Mouse (Mus musculus) limb, embryonic 14.5 days (tissue): ENCODE data around the gene Fcor. TPM values are rescaled to one million over a fixed set of nuclear protein-coding genes. Genes with fewer than 3 reads are reported as not detected.

Source experiments
- ATAC-seq: fragments of 200-750 bp; cut with Nextera tagmentation; 2 replicates; pipeline ENCODE4 v1.8.0; 2017; ENCODE audit warnings: low read depth, moderate number of reproducible peaks, moderate TSS enrichment; ENCODE audit not compliant: low FRiP score
- DNase-seq: peaks from one replicate; pipeline ENCODE4 v3.0.0-alpha.2; 2015; ENCODE audit warnings: low spot score
- H3K27ac ChIP-seq: fragments of 300-500 bp; sonication (generic); replicated peaks from 2 replicates; pipeline ENCODE4 v1.5.1; 2014; ENCODE audit warnings: low read depth, mild to moderate bottlenecking, low read length, moderate library complexity, mixed read lengths
- H3K27me3 ChIP-seq: fragments of 300-500 bp; sonication (generic); 2 replicates; pipeline ENCODE4 v1.6.1; 2014; ENCODE audit warnings: low read length, mixed read lengths; ENCODE audit not compliant: control insufficient read depth, insufficient read depth
- H3K36me3 ChIP-seq: fragments of 300-500 bp; sonication (generic); 2 replicates; pipeline ENCODE4 v1.6.1; 2014; ENCODE audit warnings: mild to moderate bottlenecking, low read length, moderate library complexity, mixed read lengths; ENCODE audit not compliant: control insufficient read depth, insufficient read depth
- H3K4me1 ChIP-seq: fragments of 300-500 bp; sonication (generic); 2 replicates; pipeline ENCODE4 v1.6.1; 2014; ENCODE audit warnings: antibody characterized with exemption, low read length, mixed read lengths; ENCODE audit not compliant: control insufficient read depth, insufficient read depth
- H3K4me2 ChIP-seq: fragments of 300-500 bp; sonication (generic); replicated peaks from 2 replicates; pipeline ENCODE4 v1.6.1; 2014; ENCODE audit warnings: low read depth, mild to moderate bottlenecking, low read length, moderate library complexity; ENCODE audit not compliant: severe bottlenecking
- H3K4me3 ChIP-seq: fragments of 300-500 bp; sonication (generic); replicated peaks from 2 replicates; pipeline ENCODE4 v1.5.1; 2014; ENCODE audit warnings: low read length
- H3K9ac ChIP-seq: fragments of 300-500 bp; sonication (generic); 2 replicates; pipeline ENCODE4 v1.6.1; 2014; ENCODE audit warnings: mild to moderate bottlenecking, low read depth, low read length, moderate library complexity; ENCODE audit not compliant: severe bottlenecking
- H3K9me3 ChIP-seq: fragments of 300-500 bp; sonication (generic); 2 replicates; pipeline ENCODE4 v1.6.1; 2016; ENCODE audit warnings: low read length; ENCODE audit not compliant: control insufficient read depth
- POLR2A ChIP-seq: fragments of 200-500 bp; IDR thresholded peaks from 2 replicates; pipeline ENCODE4 v1.8.0; 2012; ENCODE audit warnings: inconsistent platforms, mild to moderate bottlenecking, moderate library complexity, borderline replicate concordance; ENCODE audit not compliant: insufficient read depth, insufficient read length; ENCODE audit errors: extremely low read depth
- WGBS: fragments of 180-500 bp; shearing (Covaris S2); extraction: QIAGEN DNeasy Blood & Tissue Kit; methylation state at CpG from one replicate; pipeline ENCODE4 v1.1.7; 2014; 5-methylcytosine and 5-hydroxymethylcytosine counted together
- polyA plus RNA-seq, 2 experiments: library from polyadenylated mRNA; depleted of rRNA in 1 of 2; stranded (reverse) in 1 of 2; unstranded in 1 of 2; fragments of >200 nt; fragmentation: Nextera tagmentation in 1 of 2; extraction: Ambion mirVana in 1 of 2; gene quantifications; 2 replicates each; pipeline versions ENCODE4 v1.2.1 to v1.2.3; 2012 to 2014

Gene Fcor
- polyA plus RNA-seq, 2 experiments, result 7.3 to 14.1 TPM

DNA sequence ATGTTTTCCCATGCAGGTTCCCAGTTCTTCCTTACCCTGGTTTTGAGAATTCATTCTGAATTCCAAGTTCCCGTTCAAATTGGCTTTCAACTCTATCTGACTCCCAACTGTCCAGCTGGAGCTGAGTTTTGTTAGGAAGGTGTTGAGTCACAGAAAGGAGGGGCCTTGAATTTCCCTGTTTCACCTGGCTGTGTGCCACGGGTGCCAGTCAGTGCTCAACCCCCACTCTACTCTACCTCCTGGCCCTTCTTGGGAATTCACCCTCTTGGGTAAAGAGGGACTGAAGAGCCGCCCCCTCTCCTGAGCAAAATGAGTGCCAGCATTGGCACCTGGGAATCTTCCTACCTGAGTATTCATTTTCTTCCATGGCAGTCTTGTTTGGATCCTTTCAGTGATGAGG lies 18.6 kb upstream of the Fcor start:
- no peak for DNase-seq
- Histone ChIP-seq H3K27me3 (no peaks in the 10 kb centered on the region), H3K4me3 (no peak overlapping the region)

DNA sequence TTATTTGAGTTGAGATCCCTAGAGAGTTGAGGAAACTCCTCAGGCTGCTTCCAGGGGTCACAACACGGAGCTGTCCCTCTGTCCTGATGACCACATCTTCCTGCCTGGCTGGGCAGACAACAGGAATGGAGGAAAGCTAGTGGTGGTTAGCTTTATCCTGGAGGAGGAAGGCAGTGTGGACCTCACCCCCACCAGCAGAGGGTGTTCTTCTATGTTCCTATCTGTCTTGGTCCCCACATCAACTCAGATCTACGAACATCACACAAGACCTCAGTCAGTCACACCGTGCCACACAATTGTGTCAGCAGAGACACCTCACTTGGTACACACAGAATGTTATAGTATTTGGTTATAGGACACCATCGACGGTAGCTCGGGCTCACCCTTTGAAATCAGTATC lies 15.4 kb upstream of the Fcor start:
- Histone ChIP-seq H3K9me3 (no peaks in the 10 kb centered on the region), H3K27ac (no peak overlapping the region), H3K27me3 (no peaks in the 10 kb centered on the region), H3K36me3 (peaks cover 4% of the 10 kb centered on the region; the same call in 1 of the 2 replicates), H3K4me2 (no peak overlapping the region), H3K4me1 (no peaks in the 10 kb centered on the region), H3K9ac (no peak overlapping the region), H3K4me3 (no peak overlapping the region)
- no peak for DNase-seq
- WGBS, result 83% methylated on average over 6 of the region's 6 CpGs
- no peak for TF ChIP-seq POLR2A
- no peak for ATAC-seq

More for the DNA sequence above, 18.6 kb upstream of the Fcor start:
- H3K9me3 ChIP-seq, result no peaks in the 10 kb centered on the region
- no peak for TF ChIP-seq POLR2A
- H3K9ac ChIP-seq, result no peak overlapping the region
- H3K27ac ChIP-seq, result no peak overlapping the region
- H3K4me1 ChIP-seq, result no peaks in the 10 kb centered on the region
- H3K4me2 ChIP-seq, result no peak overlapping the region
- WGBS, result 78% methylated on average over 3 of the region's 3 CpGs
- no peak for ATAC-seq
- no peaks in the 10 kb centered on the region for H3K36me3 ChIP-seq

DNA sequence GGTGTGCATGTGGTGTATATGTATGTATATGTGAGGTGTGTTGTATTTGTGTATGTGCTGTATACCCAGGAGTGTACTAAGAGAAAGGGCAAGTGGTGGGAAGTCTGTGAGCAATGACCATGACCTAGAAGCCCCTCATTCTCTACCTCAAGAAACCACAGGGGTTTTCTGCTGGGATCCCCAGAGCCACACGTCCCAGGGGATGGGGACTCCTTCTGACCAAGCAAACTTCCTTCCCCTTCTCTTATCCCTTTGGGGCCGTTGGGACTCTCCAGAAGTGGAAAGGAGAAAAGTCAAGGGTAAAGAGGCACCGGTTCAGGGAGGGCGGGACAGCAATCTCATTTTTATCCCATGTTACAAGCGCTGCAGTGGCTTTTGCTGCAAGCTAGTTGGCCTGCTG lies 13.3 kb upstream of the Fcor start:
- Histone ChIP-seq H3K27me3 (no peaks in the 10 kb centered on the region), H3K27ac (no peak overlapping the region), H3K9ac (no peak overlapping the region), H3K4me1 (no peaks in the 10 kb centered on the region), H3K36me3 (peaks cover 18% of the 10 kb centered on the region), H3K4me2 (no peak overlapping the region), H3K4me3 (no peak overlapping the region), H3K9me3 (no peaks in the 10 kb centered on the region)
- no peak for TF ChIP-seq POLR2A
- 73% methylated on average over 5 of the region's 5 CpGs for WGBS
- ATAC-seq (no peak), DNase-seq (no peak)

DNA sequence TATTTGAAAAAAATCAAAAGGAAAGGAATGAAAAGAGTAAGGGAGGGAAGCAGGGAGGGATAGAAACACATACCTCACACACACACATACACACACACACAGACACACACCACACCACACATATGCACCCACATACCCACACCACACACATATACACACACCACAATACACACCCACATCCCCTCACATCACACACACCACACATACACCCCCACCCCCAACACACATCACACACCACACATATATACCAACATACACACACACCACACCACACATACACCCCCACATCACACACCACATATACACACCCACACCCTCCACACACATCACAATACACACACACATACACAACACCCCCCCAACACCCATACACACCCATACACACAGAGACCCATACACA lies 12.4 kb upstream of the Fcor start:
- no peak overlapping the region for H3K4me2 ChIP-seq
- ATAC-seq, result no peak

DNA sequence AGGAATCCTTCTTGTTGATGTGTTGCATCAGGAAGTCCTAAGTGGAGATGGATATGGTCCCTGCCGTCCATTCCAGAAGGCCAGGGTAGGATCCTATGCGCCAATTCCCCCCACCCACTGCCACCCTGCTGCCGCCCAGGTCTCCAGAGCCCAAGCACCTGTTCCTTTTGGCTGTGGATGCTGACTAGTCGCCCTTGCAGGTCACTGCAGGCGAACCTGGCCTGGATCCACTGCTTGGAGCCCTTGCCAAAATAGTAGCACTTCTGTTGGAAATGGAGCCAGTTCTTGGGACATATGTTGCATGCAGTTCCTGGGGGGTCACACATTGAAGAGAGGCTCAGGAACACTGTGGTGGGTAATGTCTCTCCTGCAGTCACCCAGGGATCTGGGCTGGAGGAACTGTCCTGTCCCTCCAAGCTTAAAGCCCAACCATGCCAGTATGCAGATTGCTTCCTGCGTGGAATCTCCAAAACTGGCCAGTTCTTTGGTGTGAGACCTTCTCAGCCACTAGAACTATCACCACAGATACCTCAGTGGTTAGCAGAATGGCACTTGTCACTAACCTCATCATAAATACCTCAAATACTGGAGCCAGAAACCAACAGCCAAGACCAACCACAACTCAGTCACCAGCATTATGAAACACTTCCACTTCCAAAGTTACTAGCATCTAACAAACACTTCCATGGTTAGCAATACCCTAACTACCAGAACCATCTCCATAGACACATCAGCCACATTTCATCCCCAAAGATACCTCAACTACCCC lies 11.4 kb upstream of the Fcor start:
- H3K27ac ChIP-seq, result no peak overlapping the region
- H3K27me3 ChIP-seq, result no peaks in the 10 kb centered on the region
- H3K9me3 ChIP-seq, result no peaks in the 10 kb centered on the region
- no peak overlapping the region for H3K9ac ChIP-seq
- TF ChIP-seq POLR2A, result no peak
- WGBS, result 84% methylated on average over 6 of the region's 6 CpGs
- no peak for ATAC-seq
- no peak overlapping the region for H3K4me2 ChIP-seq
- H3K4me3 ChIP-seq, result no peak overlapping the region
- H3K4me1 ChIP-seq, result no peaks in the 10 kb centered on the region
- peaks cover 36% of the 10 kb centered on the region for H3K36me3 ChIP-seq
- no peak for DNase-seq

More for the DNA sequence above, 12.4 kb upstream of the Fcor start:
- no peaks in the 10 kb centered on the region for H3K27me3 ChIP-seq
- no peak for TF ChIP-seq POLR2A
- H3K27ac ChIP-seq, result no peak overlapping the region
- no peaks in the 10 kb centered on the region for H3K9me3 ChIP-seq
- H3K36me3 ChIP-seq, result peaks cover 27% of the 10 kb centered on the region
- no peaks in the 10 kb centered on the region for H3K4me1 ChIP-seq
- no peak overlapping the region for H3K9ac ChIP-seq
- DNase-seq, result no peak
- no peak overlapping the region for H3K4me3 ChIP-seq
